Mouse (Mus musculus): ENCODE measurements at regions not wholly inside any gene's neighbourhood (a gene's known extent, or its start where the extent isn't known, plus 50 kb on each side); places are given as distances from the start of the nearest gene placed in this dataset.

- DNase-seq (ENCODE audit: low spot score in 2 of 2): no peak
Observed at GRCm38 (mm10) chr9:32053886-32054615, 61.9 kb upstream of the Arhgap32 start.

GRCm38 (mm10) chr9:32057427-32058115 lies 58.4 kb upstream of the Arhgap32 start:
- no peak for DNase-seq (ENCODE audit: low spot score in 2 of 2)

GRCm38 (mm10) chr9:32062740-32063139 lies 53.2 kb upstream of the Arhgap32 start:
- no peak for DNase-seq (ENCODE audit: low spot score in 2 of 2)

GRCm38 (mm10) chr9:32063541-32063940 lies 52.4 kb upstream of the Arhgap32 start:
- no peak for DNase-seq (ENCODE audit: low spot score in 2 of 2)

GRCm38 (mm10) chr9:32064007-32064550 lies 51.9 kb upstream of the Arhgap32 start:
- no peak for DNase-seq (ENCODE audit: low spot score in 2 of 2)

Measured in frontal cortex, postnatal 14 days (tissue).